Mouse (Mus musculus) cerebellum, adult 2 months (tissue): ENCODE measurements around the gene Dock11.

Source experiments
- CTCF ChIP-seq: fragments of 200-500 bp; IDR thresholded peaks from 2 replicates; pipeline ENCODE4 v1.5.1; 2011; ENCODE audit warnings: low read depth, mild to moderate bottlenecking, control low read depth, low read length, moderate library complexity, borderline replicate concordance; ENCODE audit not compliant: insufficient read depth
- POLR2A ChIP-seq: fragments of 200-500 bp; IDR thresholded peaks from 2 replicates; pipeline ENCODE4 v1.6.1; 2011; ENCODE audit warnings: low read length, control low read depth, borderline replicate concordance; ENCODE audit not compliant: insufficient read depth

DNA sequence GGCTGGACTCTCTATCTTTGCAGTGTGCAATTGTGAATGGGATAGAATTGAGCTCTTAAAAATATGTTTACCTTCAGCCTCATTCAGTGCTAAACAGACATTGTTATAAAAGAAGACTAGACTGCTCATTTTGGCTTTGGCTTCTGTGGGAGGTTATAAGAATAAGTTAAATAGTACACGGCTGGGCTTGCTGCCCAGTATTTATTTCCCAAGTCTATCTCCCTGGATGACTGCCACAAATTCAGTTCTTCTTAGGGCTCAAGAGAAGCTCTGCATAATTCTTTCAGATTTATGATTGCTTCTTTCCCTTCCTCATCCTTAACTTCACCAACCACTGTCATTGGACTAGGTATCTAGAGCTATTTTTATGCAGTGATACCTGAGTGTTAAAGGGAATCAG, 158.8 kb downstream of the Dock11 start:
- TF ChIP-seq POLR2A (no peak), CTCF (no peak)
